Mouse (Mus musculus) effector memory CD4-positive, alpha-beta T cell, adult 7 months (primary cell): ENCODE measurements around the gene March8. TPM values are rescaled to one million over a fixed set of nuclear protein-coding genes. Genes with fewer than 3 reads are reported as not detected.

Experiments
- polyA plus RNA-seq: library from polyadenylated mRNA; unstranded; fragments of 100-300 nt; shearing (Covaris generic); gene quantifications from one replicate; pipeline ENCODE4 v1.2.1, GENCODE M21; 2017

March8 gene
- 1.6 TPM for polyA plus RNA-seq

DNA sequence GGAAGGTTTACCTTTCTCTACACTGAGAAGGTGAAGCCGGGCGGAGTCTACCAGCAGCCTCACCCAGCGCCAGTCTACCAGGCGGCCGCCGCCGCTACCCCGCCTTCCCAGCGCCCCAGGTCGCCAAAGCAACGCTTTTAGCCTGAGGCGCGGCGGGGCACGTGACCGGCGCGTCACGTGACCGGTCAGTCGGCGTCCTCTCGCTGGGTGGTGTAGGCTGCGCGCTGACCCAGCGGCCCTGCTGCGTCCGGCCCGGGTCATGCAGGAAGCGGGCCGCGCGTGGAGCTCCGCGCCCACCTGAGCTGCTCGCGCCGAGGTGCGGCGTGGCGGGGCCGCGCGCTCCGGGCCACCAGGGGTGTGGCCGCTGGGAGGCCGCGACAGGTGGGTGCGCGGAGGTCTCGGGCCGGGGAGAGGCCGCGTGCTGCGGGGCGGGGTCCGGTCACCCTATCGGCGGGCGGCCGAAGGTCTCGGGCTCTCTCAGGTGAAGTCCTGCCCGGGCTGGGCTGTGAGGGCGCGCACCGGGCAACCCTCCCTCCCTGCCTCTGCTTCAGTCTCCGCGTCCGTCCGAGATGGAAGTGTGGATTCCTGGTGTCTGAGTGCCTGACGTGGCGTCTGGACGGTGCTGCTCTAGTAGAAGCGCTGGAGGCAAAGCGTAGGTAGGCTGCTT is at the start of gene March8:
Gene March8, plus strand, starts transcription at position 190 of the 667 bp plus-strand sequence.

Other genes starting within 250 kb of the March8 start
- gene Tmcc1, start 144.5 kb upstream of the March8 start, polyA plus RNA-seq = 11.5 TPM
- gene Washc2, start 130.0 kb upstream of the March8 start, polyA plus RNA-seq = 59.9 TPM
- 5.6 TPM for gene Zfand4, start 73.8 kb upstream of the March8 start, polyA plus RNA-seq
- 0.11 TPM for gene Alox5, start 123.2 kb downstream of the March8 start, polyA plus RNA-seq
- not detected for gene Olfr211, start 151.1 kb downstream of the March8 start, polyA plus RNA-seq
- not detected for gene Olfr212, start 168.5 kb downstream of the March8 start, polyA plus RNA-seq
- gene Olfr213, start 200.4 kb downstream of the March8 start, polyA plus RNA-seq = 0.10 TPM
- not detected for gene Gm5580, start 213.1 kb downstream of the March8 start, polyA plus RNA-seq
- gene Olfr214, start 216.2 kb downstream of the March8 start, polyA plus RNA-seq = not detected
- gene Olfr215, start 246.2 kb downstream of the March8 start, polyA plus RNA-seq = 0.33 TPM